In the genomic region with DNA sequence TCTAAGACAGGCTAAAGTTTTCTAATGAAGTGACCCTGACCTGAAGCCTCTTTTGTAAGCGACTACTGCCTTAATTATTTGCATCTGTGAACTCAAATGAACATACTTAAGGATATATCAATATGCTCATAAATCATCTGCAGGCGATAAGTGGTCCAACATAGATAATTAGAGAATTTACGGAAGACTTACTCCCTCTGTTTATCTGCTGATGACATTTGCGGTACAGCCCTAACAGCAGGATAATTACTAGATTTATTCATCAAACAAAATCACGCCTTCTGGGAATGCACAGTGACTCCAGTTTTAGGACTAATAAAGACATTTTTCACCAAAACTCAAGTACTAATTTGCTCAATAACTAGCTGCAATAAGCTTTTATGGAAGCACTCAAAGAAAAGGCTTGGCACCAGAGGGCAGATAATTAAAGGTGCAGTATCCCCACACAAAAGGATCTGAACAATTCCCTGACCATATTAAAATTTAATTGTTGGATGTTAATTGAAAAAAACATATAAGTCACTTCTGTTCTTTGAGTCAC, we compare ENCODE assay signal across 17 mouse cellular contexts.
DNase-seq lines count a peak whose midpoint lies in the region; ATAC-seq and TF ChIP-seq lines count a peak whose summit lies in the region.
"Had no signal": no experiment of that assay in that cellular context is flagged by ENCODE, and none has a peak within 500 bp of the region (broad histone marks: within the 10 kb centered on the region; RNA-seq: fewer than 3 reads in every experiment).

No protein-coding gene starts in this region.

- no peaks in the 10 kb centered on the region for H3K9me3 ChIP-seq in hindbrain, embryonic 12.5 days (replicated peaks)
- no peaks in the 10 kb centered on the region for H3K9me3 ChIP-seq in hindbrain, embryonic 10.5 days
- H3K9me3 ChIP-seq in hindbrain, postnatal 0 days (ENCODE audit: low read length), result no peaks in the 10 kb centered on the region
- H3K9me3 ChIP-seq: kidney, embryonic 15.5 days had no signal

- no peaks in the 10 kb centered on the region for H3K4me1 ChIP-seq in hindbrain, embryonic 12.5 days
- no peaks in the 10 kb centered on the region for H3K4me1 ChIP-seq in hindbrain, embryonic 10.5 days (replicated peaks)
- H3K4me1 ChIP-seq in hindbrain, postnatal 0 days (ENCODE audit: insufficient read depth, low read length), result no peaks in the 10 kb centered on the region
- H3K4me1 ChIP-seq: kidney, embryonic 15.5 days had no signal

- no peaks in the 10 kb centered on the region for H3K36me3 ChIP-seq in hindbrain, embryonic 12.5 days
- no peaks in the 10 kb centered on the region for H3K36me3 ChIP-seq in hindbrain, embryonic 10.5 days
- no peaks in the 10 kb centered on the region for H3K36me3 ChIP-seq in hindbrain, postnatal 0 days (ENCODE audit: insufficient read depth, low read length)
- H3K36me3 ChIP-seq: kidney, embryonic 15.5 days had no signal

- no peaks in the 10 kb centered on the region for H3K27me3 ChIP-seq in hindbrain, embryonic 12.5 days
- no peaks in the 10 kb centered on the region for H3K27me3 ChIP-seq in hindbrain, embryonic 10.5 days (ENCODE audit: insufficient read depth, poor library complexity, severe bottlenecking)
- H3K27me3 ChIP-seq in hindbrain, postnatal 0 days (ENCODE audit: insufficient read depth, low read length), result no peaks in the 10 kb centered on the region
- H3K27me3 ChIP-seq: kidney, embryonic 15.5 days had no signal

- peak; percentile 57 for ATAC-seq in hindbrain, embryonic 12.5 days (ENCODE audit: low FRiP score)
- ATAC-seq in hindbrain, postnatal 0 days, result no peak
- ATAC-seq: intestine, postnatal 0 days had no signal

- H3K27ac ChIP-seq in hindbrain, embryonic 12.5 days, result no peak overlapping the region
- no peak overlapping the region for H3K27ac ChIP-seq in hindbrain, embryonic 10.5 days
- H3K27ac ChIP-seq in hindbrain, postnatal 0 days, result no peak overlapping the region
- H3K27ac ChIP-seq: kidney, embryonic 15.5 days had no signal

- no peak overlapping the region for H3K9ac ChIP-seq in hindbrain, embryonic 12.5 days
- no peak overlapping the region for H3K9ac ChIP-seq in hindbrain, postnatal 0 days (replicated peaks; ENCODE audit: low read length)
- H3K9ac ChIP-seq: kidney, embryonic 15.5 days had no signal

- H3K4me2 ChIP-seq in hindbrain, embryonic 12.5 days (replicated peaks), result no peak overlapping the region
- no peak overlapping the region for H3K4me2 ChIP-seq in hindbrain, postnatal 0 days (ENCODE audit: low read depth, low read length)
- H3K4me2 ChIP-seq: kidney, embryonic 15.5 days; liver, embryonic 11.5 days had no signal

- no peak overlapping the region for H3K4me3 ChIP-seq in hindbrain, embryonic 12.5 days
- H3K4me3 ChIP-seq in hindbrain, embryonic 10.5 days, result no peak overlapping the region
- H3K4me3 ChIP-seq in hindbrain, postnatal 0 days (ENCODE audit: low read length), result no peak overlapping the region
- H3K4me3 ChIP-seq: kidney, embryonic 15.5 days; myocyte had no signal

- no peak for DNase-seq in hindbrain, embryonic 10.5 days (ENCODE audit: low spot score)
- DNase-seq in brain, adult 2 months (ENCODE audit: low read depth, low spot score), result peak; percentile 5
- peak; percentile 1 for DNase-seq in embryo, embryonic 11.5 days (ENCODE audit: low read depth, low spot score)
- DNase-seq in hindbrain, postnatal 0 days (ENCODE audit: low spot score), result peak; percentile 9
- no peak for DNase-seq in heart, adult 8-10 months (ENCODE audit: low spot score)
- DNase-seq in heart, adult 9 months (ENCODE audit: low spot score in 2 of 2), result no peak
- DNase-seq: adrenal gland, adult 2 months; cerebellum, adult 9-11 months; heart, postnatal 4 days; lung, adult 2 months; lung, postnatal 36 days; thymus, postnatal 36 days had no signal

- TF ChIP-seq CTCF in hindbrain, postnatal 0 days (IDR thresholded peaks at IDR 0.05; ENCODE audit: low read depth), result no peak

- 48% methylated on average over 5 of the region's 5 CpGs for WGBS in hindbrain, embryonic 12.5 days
- 74% methylated on average over 5 of the region's 5 CpGs for WGBS in hindbrain, embryonic 10.5 days
- 45% methylated on average over 5 of the region's 5 CpGs for WGBS in hindbrain, postnatal 0 days

Comparison
In these comparisons a context has a peak if more than half of its experiments do, and no peak if none do; other contexts are left out.
1. DNase-seq: peak in brain, adult 2 months (single experiment), embryo, embryonic 11.5 days (single experiment) and hindbrain, postnatal 0 days (single experiment); none in hindbrain, embryonic 10.5 days (single experiment), heart, adult 8-10 months (single experiment) and heart, adult 9 months (0 of 2).